Mouse (Mus musculus) lung, adult 18-20 months (tissue): ENCODE measurements around the gene Ston2.

ENCODE experiments used
- DNase-seq, 2 experiments: peaks; one replicate each; pipeline ENCODE4 v3.0.0; 2022; ENCODE audit warnings: mixed read lengths in 2 of 2

The Ston2 gene

GRCm38 (mm10) chr12:91654399-91655122 is 133.6 kb downstream of the Ston2 start:
- peak in 1 of 2 experiments; percentile 46 for DNase-seq

- DNase-seq: no peak
Observed at GRCm38 (mm10) chr12:91648426-91648825, 139.8 kb downstream of the Ston2 start.

- DNase-seq: peak in 1 of 2 experiments; percentile 45
Observed at GRCm38 (mm10) chr12:91645361-91646123, 142.6 kb downstream of the Ston2 start.

GRCm38 (mm10) chr12:91643221-91643620 is 145.0 kb downstream of the Ston2 start:
- no peak for DNase-seq

- no peak for DNase-seq
Observed at GRCm38 (mm10) chr12:91642426-91643093, 145.6 kb downstream of the Ston2 start.

GRCm38 (mm10) chr12:91641631-91642141 is 146.5 kb downstream of the Ston2 start:
- DNase-seq: no peak

- DNase-seq: no peak
Observed at GRCm38 (mm10) chr12:91641133-91641532, 147.1 kb downstream of the Ston2 start.

GRCm38 (mm10) chr12:91640712-91641111 is 147.5 kb downstream of the Ston2 start:
- peak; percentile 41 to 60 for DNase-seq

- DNase-seq: no peak
Observed at GRCm38 (mm10) chr12:91638351-91638750, 149.8 kb downstream of the Ston2 start.

- DNase-seq: no peak
Observed at GRCm38 (mm10) chr12:91637136-91637909, 150.9 kb downstream of the Ston2 start.

GRCm38 (mm10) chr12:91626482-91626881 is 161.7 kb downstream of the Ston2 start:
- DNase-seq: no peak

- DNase-seq: peak in 1 of 2 experiments; percentile 34
Observed at GRCm38 (mm10) chr12:91625013-91625412, 163.2 kb downstream of the Ston2 start.

GRCm38 (mm10) chr12:91609425-91609824 is 178.8 kb downstream of the Ston2 start:
- no peak for DNase-seq

GRCm38 (mm10) chr12:91607678-91608077 is 180.5 kb downstream of the Ston2 start:
- DNase-seq: no peak

GRCm38 (mm10) chr12:91606651-91607050 is 181.5 kb downstream of the Ston2 start:
- DNase-seq: no peak

- no peak for DNase-seq
Observed at GRCm38 (mm10) chr12:91604600-91604999, 183.6 kb downstream of the Ston2 start.

- peak; percentile 13 to 22 for DNase-seq
Observed at GRCm38 (mm10) chr12:91592128-91592527, 196.1 kb downstream of the Ston2 start.

GRCm38 (mm10) chr12:91591191-91591590 is 197.0 kb downstream of the Ston2 start:
- no peak for DNase-seq

GRCm38 (mm10) chr12:91590716-91591115 is 197.5 kb downstream of the Ston2 start:
- peak; percentile 19 to 31 for DNase-seq

GRCm38 (mm10) chr12:91589847-91590690 is 198.1 kb downstream of the Ston2 start, which contains the start of gene Gtf2a1:
Gtf2a1 (minus strand) TSS chr12:91590487.
- peak; percentile 94 for DNase-seq

GRCm38 (mm10) chr12:91589542-91589846 is 198.7 kb downstream of the Ston2 start:
- DNase-seq: no peak
